Mouse (Mus musculus) G1E (cell line): ENCODE results near the gene Ttc16. TPM values are rescaled to one million over a fixed set of nuclear protein-coding genes. Genes with fewer than 3 reads are reported as not detected.
A peak's percentile ranks its signal among the peaks of the same experiment; 100 is the strongest.

Experiments used
- ATAC-seq: 2 replicates; pipeline ENCODE4 v1.8.0; 2016; ENCODE audit warnings: mild to moderate bottlenecking; ENCODE audit not compliant: insufficient number of reproducible peaks, poor library complexity, low FRiP score, severe bottlenecking; ENCODE audit errors: extremely low read depth
- DNase-seq: peaks from one replicate; pipeline ENCODE4 v3.0.0; 2012; ENCODE audit warnings: low spot score
- H3K27me3 ChIP-seq: 2 replicates; pipeline ENCODE4 v1.6.1; 2012; ENCODE audit warnings: mild to moderate bottlenecking, low read length, inconsistent platforms; ENCODE audit not compliant: insufficient read depth
- H3K36me3 ChIP-seq: replicated peaks from 2 replicates; pipeline ENCODE3; 2012; ENCODE audit warnings: mild to moderate bottlenecking, inconsistent platforms
- H3K4me1 ChIP-seq: 2 replicates; pipeline ENCODE4 v1.6.1; 2012; ENCODE audit warnings: low read depth, low read length, inconsistent platforms, mixed read lengths; ENCODE audit not compliant: insufficient read depth
- H3K4me3 ChIP-seq: 2 replicates; pipeline ENCODE4 v1.5.1; 2012; ENCODE audit warnings: low read depth, mild to moderate bottlenecking, inconsistent platforms, low read length, moderate library complexity, mixed read lengths
- H3K9me3 ChIP-seq: replicated peaks from 2 replicates; pipeline ENCODE4 v1.6.1; 2012; ENCODE audit warnings: inconsistent platforms
- CTCF ChIP-seq: IDR thresholded peaks from 2 replicates; pipeline ENCODE4 v1.5.1; 2012; ENCODE audit warnings: low read depth, low read length, inconsistent platforms, mixed read lengths
- GATA1 ChIP-seq: IDR thresholded peaks from 2 replicates; pipeline ENCODE4 v1.6.1; 2012; ENCODE audit warnings: borderline replicate concordance, low read length, inconsistent platforms, mixed read lengths
- GATA2 ChIP-seq: IDR thresholded peaks from 2 replicates; pipeline ENCODE4 v1.6.1; 2012; ENCODE audit warnings: low read depth, low read length, inconsistent platforms, borderline replicate concordance
- POLR2AphosphoS5 ChIP-seq: IDR thresholded peaks from 2 replicates; pipeline ENCODE4 v1.6.1; 2012; ENCODE audit warnings: low read depth, low read length, inconsistent platforms; ENCODE audit not compliant: insufficient replicate concordance
- TAL1 ChIP-seq: conservative IDR thresholded peaks from 2 replicates; pipeline ENCODE4 v1.6.1; 2012; ENCODE audit warnings: low read depth, low read length, inconsistent platforms, mixed read lengths
- polyA plus RNA-seq: library from polyadenylated mRNA; stranded (reverse); fragments of >175 nt; gene quantifications from 2 replicates; pipeline ENCODE4 v1.2.3, GENCODE M21; 2012
- total RNA-seq, 2 experiments: library from RNA; stranded (forward) in 1 of 2; stranded (reverse) in 1 of 2; fragments of 200-1000 nt in 1 of 2; fragments of >200 nt in 1 of 2; fragmentation: Nextera tagmentation in 1 of 2; gene quantifications; 2 replicates each; pipeline ENCODE4 v1.2.3; 2014 to 2017

Ttc16 gene
- 0.53 TPM in 1 of 2 replicates, not detected in the other for total RNA-seq (2014; fragmentation: Nextera tagmentation)
- total RNA-seq (2017) = 0.17 and 0.38 TPM in 2 replicates
- 0.02 and 0.15 TPM in 2 replicates for polyA plus RNA-seq

DNA sequence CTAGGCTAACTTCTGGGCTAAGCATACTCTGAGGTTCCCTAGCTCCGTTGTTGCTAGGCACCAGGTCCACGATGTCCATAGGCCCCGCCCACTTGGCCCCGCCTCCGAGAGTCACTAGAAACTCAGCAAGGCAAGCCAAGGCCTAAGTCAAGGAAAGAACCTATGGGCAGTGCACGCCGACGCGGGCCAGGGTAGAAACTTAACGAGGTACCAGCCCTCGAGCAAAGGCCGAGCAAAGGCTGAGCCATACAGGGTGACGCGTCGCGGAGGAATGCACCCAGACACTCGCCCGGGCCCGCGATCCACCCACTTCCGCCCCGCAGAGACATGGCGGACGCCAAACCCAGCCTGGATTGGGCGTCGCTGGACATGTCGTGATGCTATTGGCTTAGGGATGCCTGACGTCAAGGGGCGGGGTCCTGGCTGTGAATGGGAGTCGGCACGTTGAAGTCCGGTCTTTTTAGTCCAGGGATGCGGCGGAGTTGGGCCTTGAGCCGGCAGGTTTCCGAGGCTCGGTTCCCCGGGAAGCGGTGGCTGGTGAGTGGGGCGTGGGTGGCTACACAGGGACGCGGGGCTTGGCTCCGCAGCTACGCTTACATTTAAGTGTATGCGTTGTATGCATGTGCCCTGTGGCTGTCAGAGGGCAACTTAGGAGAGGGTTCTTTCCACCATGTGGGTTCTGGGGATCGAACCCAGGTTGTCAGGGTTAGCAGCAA is at the start of gene Ttc16, which contains the start of gene Ptrh1:
TSS of gene Ttc16 (minus strand) at position 275 of the 716 bp plus-strand sequence.
TSS of gene Ptrh1 (plus strand) at position 428 of the 716 bp plus-strand sequence.
- peaks cover 36% of the 10 kb centered on the region for H3K4me1 ChIP-seq
- DNase-seq = peak; percentile 99
- H3K4me3 ChIP-seq = peak within 1 kb of the TSS; percentile 78
- no peaks in the 10 kb centered on the region for H3K9me3 ChIP-seq
- H3K27me3 ChIP-seq = peaks cover 17% of the 10 kb centered on the region
- TF ChIP-seq TAL1 (no peak), GATA1 (no peak), POLR2AphosphoS5 (no peak), CTCF (no peak), GATA2 (no peak)
- peak; percentile 96 for ATAC-seq
- peaks cover 28% of the 10 kb centered on the region for H3K36me3 ChIP-seq

GRCm38 (mm10) chr2:32824778-32825177 is 49.3 kb upstream of the Ttc16 start:
- TF ChIP-seq GATA1 (no peak), GATA2 (no peak), TAL1 (no peak)
- Histone ChIP-seq H3K36me3 (peaks cover 19% of the 10 kb centered on the region), H3K27me3 (no peaks in the 10 kb centered on the region; the same call in none of the 2 replicates), H3K4me1 (peaks cover 8% of the 10 kb centered on the region), H3K4me3 (no peak overlapping the region), H3K9me3 (no peaks in the 10 kb centered on the region)
- ATAC-seq = no peak
- no peak for DNase-seq

DNA sequence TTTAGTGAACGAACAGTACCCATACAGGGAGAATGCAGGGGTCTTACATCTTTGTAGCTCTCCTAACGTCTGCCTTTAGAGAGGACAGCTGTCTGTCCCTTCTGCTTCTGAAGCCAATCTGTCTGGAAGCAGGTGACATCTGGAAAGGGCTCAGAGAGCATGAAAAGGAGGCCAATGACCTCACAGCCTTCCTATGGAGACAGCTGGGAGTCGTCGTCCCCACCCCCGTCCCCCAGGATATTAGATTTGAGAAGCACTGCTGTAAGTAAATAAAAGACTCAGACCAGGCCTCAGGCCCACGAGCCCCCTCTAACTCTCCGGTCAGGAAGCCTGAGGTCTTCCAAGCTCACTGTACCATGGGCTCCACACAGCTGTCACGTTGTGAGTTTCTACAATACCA is 48.7 kb upstream of the Ttc16 start:
- TF ChIP-seq GATA1 (no peak), POLR2AphosphoS5 (no peak)
- Histone ChIP-seq H3K36me3 (peaks cover 21% of the 10 kb centered on the region), H3K9me3 (no peaks in the 10 kb centered on the region), H3K4me3 (no peak overlapping the region), H3K27me3 (no peaks in the 10 kb centered on the region; the same call in none of the 2 replicates), H3K4me1 (peaks cover 7% of the 10 kb centered on the region)
- no peak for ATAC-seq
- DNase-seq = no peak

- DNase-seq (no peak), ATAC-seq (no peak)
- no peaks in the 10 kb centered on the region; the same call in 1 of the 2 replicates for H3K27me3 ChIP-seq
- peaks cover 2% of the 10 kb centered on the region; the same call in 1 of the 2 replicates for H3K4me1 ChIP-seq
- H3K4me3 ChIP-seq = no peak overlapping the region
- H3K9me3 ChIP-seq = no peaks in the 10 kb centered on the region
- H3K36me3 ChIP-seq = peaks cover 24% of the 10 kb centered on the region
- no peak for TF ChIP-seq POLR2AphosphoS5
- no peak for TF ChIP-seq GATA2
- TF ChIP-seq CTCF = no peak
- no peak for TF ChIP-seq GATA1
- TF ChIP-seq TAL1 = no peak
Measured at GRCm38 (mm10) chr2:32823579-32824154, 48.2 kb upstream of the Ttc16 start.

- H3K27me3 ChIP-seq = no peaks in the 10 kb centered on the region; the same call in 1 of the 2 replicates
- peaks cover 2% of the 10 kb centered on the region; the same call in 1 of the 2 replicates for H3K4me1 ChIP-seq
- TF ChIP-seq GATA1 (no peak), CTCF (no peak), POLR2AphosphoS5 (no peak), GATA2 (no peak), TAL1 (no peak)
- H3K4me3 ChIP-seq = no peak overlapping the region
- H3K36me3 ChIP-seq = peaks cover 26% of the 10 kb centered on the region
- DNase-seq (no peak), ATAC-seq (no peak)
- H3K9me3 ChIP-seq = no peaks in the 10 kb centered on the region
Measured at GRCm38 (mm10) chr2:32823153-32823552, 47.7 kb upstream of the Ttc16 start.

- ATAC-seq = no peak
- DNase-seq = no peak
- H3K4me1 ChIP-seq = peaks cover 2% of the 10 kb centered on the region; the same call in 1 of the 2 replicates
- no peak overlapping the region for H3K4me3 ChIP-seq
- no peaks in the 10 kb centered on the region; the same call in 1 of the 2 replicates for H3K27me3 ChIP-seq
- H3K9me3 ChIP-seq = no peaks in the 10 kb centered on the region
- no peak for TF ChIP-seq TAL1
- no peak for TF ChIP-seq GATA2
- no peak for TF ChIP-seq GATA1
- no peak for TF ChIP-seq CTCF
- TF ChIP-seq POLR2AphosphoS5 = no peak
- H3K36me3 ChIP-seq = peaks cover 31% of the 10 kb centered on the region
Measured at GRCm38 (mm10) chr2:32822643-32823042, 47.2 kb upstream of the Ttc16 start.
